Mouse (Mus musculus) gastrocnemius, adult 8-10 months (tissue): ENCODE measurements around the gene Pex10. TPM values are rescaled to one million over a fixed set of nuclear protein-coding genes. Genes with fewer than 3 reads are reported as not detected.

Source experiments
- DNase-seq, 2 experiments: peaks; one replicate each; pipeline ENCODE4 v3.0.0; 2022; ENCODE audit warnings: low spot score in 2 of 2
- total RNA-seq, 4 experiments: library from RNA; stranded (reverse); gene quantifications; 2 replicates each; pipeline ENCODE4 v1.2.4; 2022

Gene Pex10
- total RNA-seq: 10 to 100 TPM; 10.4 to 12.4 (median 11.4) TPM

DNA sequence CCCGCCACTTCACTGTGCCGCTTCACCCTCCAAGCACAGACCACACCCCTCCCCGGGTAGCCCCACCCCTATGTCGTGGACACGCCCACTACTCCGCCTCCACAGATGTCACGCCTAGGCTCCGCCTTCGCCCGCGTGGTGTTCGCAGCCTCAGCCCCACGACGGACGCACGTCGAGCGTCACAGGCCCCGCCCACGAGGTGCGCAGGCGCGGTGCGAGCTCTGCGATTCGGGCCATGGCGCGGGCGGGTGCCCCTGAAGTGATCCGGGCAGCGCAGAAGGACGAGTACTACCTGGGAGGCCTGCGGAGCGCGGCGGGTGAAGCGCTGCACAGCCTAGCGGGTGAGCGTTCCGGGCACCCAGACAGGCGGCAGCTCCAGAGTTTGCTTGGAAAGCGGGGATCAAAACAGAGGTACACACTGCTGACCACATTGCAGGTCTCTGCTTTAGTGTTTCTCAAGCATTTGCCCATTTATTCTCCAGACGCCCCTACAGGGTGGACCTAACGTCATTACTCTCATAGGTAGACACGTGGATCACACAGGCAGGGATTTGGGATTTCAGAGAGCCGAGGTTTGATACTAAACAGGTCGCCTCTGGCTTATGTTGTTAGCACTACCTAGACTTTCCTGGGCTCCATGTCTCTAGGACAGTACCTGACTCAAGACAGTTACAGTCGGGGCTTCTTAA lies at the start of gene Pex10:
Gene Pex10 (plus strand): TSS at position 183 of the 689 bp plus-strand sequence.
- DNase-seq: peak; percentile 93 to 96

GRCm38 (mm10) chr4:155017253-155017878 lies 49.5 kb upstream of the Pex10 start:
- no peak for DNase-seq

DNA sequence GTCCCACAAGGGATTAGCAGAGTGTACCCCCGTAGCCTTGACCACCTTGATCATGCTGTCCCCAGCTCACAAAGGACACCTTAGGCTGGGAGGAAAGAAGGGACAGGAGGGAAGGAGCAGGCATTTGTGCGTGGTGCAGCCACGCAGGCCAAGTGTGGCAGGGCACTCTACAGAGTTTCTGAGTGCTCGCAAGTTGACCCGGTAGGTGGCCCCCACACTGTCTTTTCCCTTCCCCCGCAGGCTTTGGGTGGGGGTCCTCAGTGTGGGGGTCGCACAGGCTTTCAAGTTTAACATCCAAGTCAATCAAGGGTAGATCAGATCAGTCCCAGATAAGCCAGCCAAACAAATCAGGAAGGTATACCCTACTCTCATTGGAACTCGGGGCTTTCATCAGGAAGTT lies 48.8 kb upstream of the Pex10 start:
- no peak for DNase-seq

GRCm38 (mm10) chr4:155018601-155019335 lies 48.0 kb upstream of the Pex10 start:
- no peak for DNase-seq

DNA sequence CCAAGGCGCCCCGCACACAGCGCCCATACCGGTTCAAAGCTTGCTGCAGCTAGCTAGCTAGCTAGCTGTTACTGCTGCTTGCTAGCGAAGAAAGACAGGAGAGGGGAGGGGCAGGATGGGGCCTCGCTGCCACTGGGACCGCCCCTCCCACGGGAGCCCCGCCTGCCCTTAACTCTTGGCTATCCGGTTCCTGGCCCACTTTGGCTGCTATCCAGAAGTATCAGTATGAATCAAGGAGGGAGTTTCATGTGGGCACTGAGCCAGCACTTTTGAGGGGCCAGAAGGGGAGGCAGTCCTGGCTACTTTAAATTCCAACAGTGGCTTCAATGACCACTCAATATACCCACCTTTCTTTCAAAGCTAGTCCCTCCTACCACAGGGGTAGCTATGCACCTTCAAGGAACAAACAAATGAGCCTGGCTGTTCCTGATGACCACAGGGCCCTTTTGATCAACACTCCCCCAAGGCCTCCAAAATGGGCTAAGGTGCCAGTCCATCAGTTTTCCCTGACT lies 47.4 kb upstream of the Pex10 start:
- no peak for DNase-seq

GRCm38 (mm10) chr4:155020141-155020540 lies 46.7 kb upstream of the Pex10 start:
- no peak for DNase-seq

GRCm38 (mm10) chr4:155020813-155021212 lies 46.0 kb upstream of the Pex10 start:
- no peak for DNase-seq

DNA sequence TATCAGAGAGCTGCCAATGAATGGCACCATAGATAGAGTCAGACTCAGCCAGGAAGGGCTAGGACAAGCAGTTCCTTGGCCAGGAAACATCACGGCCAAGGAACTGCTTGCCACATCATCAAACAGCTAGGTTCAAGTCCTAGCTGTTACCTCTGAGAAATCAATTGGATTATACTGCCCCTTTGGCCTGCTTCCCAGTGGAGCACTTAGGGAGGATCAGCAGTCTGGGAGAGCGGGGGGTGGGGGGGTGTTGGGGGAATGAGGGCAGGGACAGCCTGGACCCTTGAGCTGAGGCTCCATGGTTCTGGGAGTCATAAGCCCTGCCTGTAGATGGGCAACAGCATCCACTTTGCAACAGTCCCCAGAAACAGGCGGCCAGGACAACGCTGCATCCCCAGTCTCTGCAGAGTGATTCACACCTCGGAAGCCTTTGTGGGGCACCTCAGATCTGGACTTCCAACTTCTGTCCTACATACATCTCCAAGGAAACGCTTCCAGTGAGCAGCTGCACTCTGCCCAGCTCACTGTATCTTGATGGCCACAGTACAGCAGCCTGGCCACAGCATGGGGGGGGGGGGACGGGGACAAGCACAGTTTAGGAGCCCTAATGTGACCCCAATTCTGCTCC lies 44.5 kb upstream of the Pex10 start:
- no peak for DNase-seq

DNA sequence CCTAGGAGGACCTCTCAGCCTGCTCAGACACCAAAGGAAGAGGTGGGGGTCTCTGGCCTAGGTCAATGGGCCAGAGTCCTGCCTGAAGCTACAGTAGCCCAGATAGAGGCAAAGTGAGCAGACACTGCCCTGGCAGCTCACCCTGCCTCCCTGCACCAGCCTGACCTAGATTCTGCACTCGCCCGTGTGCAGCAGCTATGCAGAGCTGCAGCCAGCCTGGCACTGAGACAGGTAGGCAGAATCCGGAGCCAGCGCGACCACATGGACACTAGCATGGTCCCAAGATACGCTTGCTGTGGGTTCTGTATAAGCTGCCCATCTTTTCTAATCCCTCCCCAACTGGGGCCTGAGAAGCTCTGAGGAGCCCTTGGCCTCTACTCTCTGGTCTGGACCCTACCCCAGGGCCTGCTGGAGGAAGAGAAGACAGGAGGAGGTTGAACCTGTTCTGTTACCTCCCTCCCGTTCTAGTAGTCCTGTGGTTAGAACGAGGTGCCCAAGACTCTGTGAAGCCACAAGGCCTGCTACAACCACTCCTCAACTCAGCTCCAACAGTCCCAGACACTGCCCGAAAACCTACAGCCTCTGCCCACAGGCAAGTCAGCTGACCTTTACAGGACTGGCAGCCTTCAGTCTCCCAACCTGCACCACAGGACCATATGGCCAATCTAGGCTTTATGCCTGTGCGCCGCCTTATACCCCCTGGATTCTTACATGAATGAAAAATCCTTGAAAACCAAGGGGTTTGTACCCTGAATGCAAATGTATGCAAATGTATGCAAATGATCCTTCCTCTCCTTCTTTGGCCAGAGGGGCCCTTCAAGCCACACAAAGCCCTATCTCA lies 42.4 kb upstream of the Pex10 start:
- DNase-seq: no peak

- DNase-seq: no peak
Measured at GRCm38 (mm10) chr4:155033115-155033514, 33.7 kb upstream of the Pex10 start.

GRCm38 (mm10) chr4:155034202-155034601 lies 32.6 kb upstream of the Pex10 start:
- DNase-seq: no peak

DNA sequence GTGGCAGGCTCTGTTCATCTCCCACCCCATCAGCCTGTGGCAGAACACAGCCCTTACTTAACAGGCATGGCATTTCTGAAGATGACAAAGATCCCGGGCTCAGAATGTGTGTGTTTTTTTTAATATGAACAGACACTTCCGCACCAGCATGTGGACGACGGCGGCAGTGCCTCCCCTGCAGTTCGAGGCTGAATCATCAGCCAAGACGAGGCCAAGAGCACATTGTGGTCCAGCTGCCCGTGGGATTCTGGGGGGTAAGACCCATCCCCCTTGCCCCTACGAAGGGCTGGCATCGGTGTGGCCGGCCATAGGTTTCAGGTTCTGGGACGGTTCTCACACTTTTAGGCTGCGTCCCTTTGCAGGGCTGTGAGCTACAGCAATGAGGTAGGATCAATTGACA lies 32.0 kb upstream of the Pex10 start:
- DNase-seq: no peak

DNA sequence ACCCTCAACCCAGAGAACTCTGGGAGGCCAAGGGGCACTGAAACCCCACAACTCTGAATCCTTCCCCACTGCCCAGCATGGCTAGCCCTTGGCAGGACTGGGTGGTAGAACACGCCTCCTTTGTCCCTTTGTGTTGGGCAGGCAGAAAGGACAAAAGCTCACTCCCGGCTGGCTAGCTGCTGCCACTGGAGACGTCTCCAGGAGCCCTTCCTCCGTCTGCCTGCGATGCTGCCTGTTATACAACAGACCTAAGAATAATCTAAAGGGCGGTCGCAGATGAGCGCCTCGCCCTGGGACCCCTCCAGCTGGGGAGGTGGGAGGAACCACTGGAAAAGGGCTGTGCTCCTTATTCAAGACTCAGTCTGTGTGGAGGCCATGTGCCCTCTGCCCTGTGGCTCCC lies 26.6 kb upstream of the Pex10 start:
- no peak for DNase-seq

- no peak for DNase-seq
Measured at GRCm38 (mm10) chr4:155040696-155041095, 26.1 kb upstream of the Pex10 start.

DNA sequence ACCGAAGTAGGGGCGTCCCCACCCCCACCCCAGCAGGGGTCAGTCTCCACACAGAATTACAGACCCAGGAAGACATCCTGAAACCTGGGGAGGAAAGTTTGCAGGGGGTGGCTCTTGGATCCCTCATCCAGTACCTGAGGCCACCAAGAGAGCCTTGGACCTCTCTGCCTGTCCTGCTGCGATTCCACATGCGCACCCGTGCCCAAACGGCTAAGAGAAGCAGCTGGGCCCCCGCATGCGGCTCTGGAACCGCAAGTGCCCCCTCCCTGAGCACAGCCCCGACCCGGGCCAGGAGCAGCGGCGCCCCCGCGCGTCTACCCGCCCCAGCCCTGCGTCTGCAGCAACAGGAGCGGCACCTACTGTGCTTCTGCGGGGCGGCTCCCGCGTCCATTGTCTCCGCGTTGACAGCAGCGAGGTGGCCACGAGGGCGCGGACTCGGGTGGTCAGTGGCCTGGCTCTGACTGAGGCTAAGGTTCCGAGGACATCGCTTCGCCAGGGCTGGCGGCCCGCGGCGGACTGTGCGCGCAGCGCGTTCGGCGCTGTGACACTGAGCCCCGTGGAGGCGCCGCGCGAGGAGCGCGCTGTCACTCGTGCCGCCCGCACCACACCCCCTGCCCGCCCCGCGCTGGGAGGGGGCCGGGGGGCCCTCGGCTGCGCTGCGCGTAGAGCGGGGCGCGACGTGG lies 24.1 kb upstream of the Pex10 start:
- DNase-seq: no peak

DNA sequence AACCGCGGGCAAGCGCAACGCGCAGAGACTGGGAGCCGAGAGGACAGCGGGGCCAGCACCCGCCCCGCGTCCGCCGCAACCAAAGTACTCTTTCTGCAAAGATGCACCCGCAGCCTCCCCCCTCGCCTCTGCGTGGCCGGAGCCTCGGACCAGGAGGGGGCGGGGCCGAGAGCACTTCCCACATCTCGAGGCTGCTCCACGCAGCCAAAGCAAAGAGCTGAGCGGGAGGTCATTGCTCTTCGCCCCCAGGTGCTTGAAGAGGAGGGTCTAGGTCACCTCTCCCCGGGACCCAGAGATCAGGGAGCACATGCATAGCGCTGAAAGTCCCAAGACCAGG lies 23.6 kb upstream of the Pex10 start:
- DNase-seq: no peak

GRCm38 (mm10) chr4:155046636-155047035 lies 20.2 kb upstream of the Pex10 start:
- DNase-seq: no peak

- DNase-seq: no peak
Measured at GRCm38 (mm10) chr4:155050116-155050515, 16.7 kb upstream of the Pex10 start.

DNA sequence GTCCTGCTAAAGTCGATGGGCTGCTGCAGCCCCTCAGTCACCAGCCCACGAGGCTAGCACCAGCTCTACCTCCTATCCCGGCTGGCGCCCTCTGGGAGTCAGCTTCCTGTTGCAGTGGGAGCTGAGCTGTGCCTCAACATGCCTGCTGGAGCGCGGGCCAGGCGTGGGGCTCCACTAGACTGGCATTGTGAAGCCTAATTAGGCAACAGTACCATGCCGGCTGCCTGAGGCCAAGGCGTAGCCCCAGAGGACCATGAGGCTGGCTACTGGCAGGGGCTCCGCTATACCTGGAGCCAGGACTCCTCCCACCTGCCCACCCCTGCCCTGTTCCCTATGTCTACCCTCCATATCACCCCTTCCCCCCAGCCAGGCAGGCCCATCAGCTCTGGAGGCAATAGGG lies 10.1 kb upstream of the Pex10 start, which contains the start of gene Plch2:
Gene Plch2 (minus strand): TSS at position 61 of the 400 bp plus-strand sequence.
- DNase-seq: no peak

GRCm38 (mm10) chr4:155058325-155058724 lies 8.5 kb upstream of the Pex10 start:
- DNase-seq: no peak
